Mouse (Mus musculus) olfactory bulb, adult 2 months (tissue): ENCODE data around the gene Cfap44. TPM values are rescaled to one million over a fixed set of nuclear protein-coding genes. Genes with fewer than 3 reads are reported as not detected.

Experiments
- H3K27ac ChIP-seq: fragments of 200-500 bp; 2 replicates; pipeline ENCODE4 v1.5.1; 2012; ENCODE audit warnings: low read depth, low read length; ENCODE audit not compliant: insufficient read depth
- H3K4me1 ChIP-seq: fragments of 200-500 bp; 2 replicates; pipeline ENCODE4 v1.6.1; 2012; ENCODE audit warnings: low read length; ENCODE audit not compliant: control insufficient read depth, insufficient read depth
- H3K4me3 ChIP-seq: fragments of 200-500 bp; 2 replicates; pipeline ENCODE4 v1.5.1; 2012; ENCODE audit warnings: mild to moderate bottlenecking, low read depth, low read length, moderate library complexity; ENCODE audit not compliant: insufficient read depth
- CTCF ChIP-seq: fragments of 200-500 bp; IDR thresholded peaks from 2 replicates; pipeline ENCODE4 v1.5.1; 2012; ENCODE audit warnings: low read depth, mild to moderate bottlenecking, low read length, moderate library complexity; ENCODE audit not compliant: insufficient read depth
- POLR2A ChIP-seq: fragments of 200-500 bp; IDR thresholded peaks from 2 replicates; pipeline ENCODE4 v1.6.1; 2012; ENCODE audit warnings: mild to moderate bottlenecking, low read depth, low read length, moderate library complexity; ENCODE audit not compliant: insufficient read depth
- WGBS: fragments of 180-500 bp; shearing (Covaris S2); methylation state at CpG from one replicate; pipeline ENCODE4 v1.1.7; 2018; 5-methylcytosine and 5-hydroxymethylcytosine counted together
- polyA plus RNA-seq: library from polyadenylated mRNA; stranded (reverse); fragments of >200 nt; gene quantifications from 2 replicates; pipeline ENCODE4 v1.2.4, GENCODE M21; 2012; ENCODE audit warnings: low replicate concordance; ENCODE audit not compliant: missing spikeins, insufficient read depth, insufficient read length

The Cfap44 gene
- polyA plus RNA-seq, 1 experiment, result not detected

DNA sequence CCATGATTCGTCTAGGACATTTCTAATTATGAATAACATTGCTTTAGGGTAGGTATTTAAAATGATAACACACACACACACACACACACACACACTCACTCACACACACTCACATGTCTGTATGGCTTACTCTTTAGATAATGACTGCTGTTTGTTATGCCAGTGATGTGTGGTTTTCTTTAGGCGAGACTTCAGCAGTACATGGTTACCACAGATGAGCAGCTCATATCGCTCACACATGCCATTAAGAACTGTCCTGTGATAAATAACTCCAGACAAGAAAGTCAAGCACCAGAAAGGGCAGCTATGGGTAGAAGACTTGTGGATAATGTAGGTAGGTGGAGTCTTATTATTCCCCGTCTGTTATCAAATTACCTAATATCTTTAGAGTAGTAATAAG, 19.1 kb upstream of the Cfap44 start:
- H3K4me3 ChIP-seq, result no peak overlapping the region
- H3K27ac ChIP-seq, result no peak overlapping the region
- H3K4me1 ChIP-seq, result no peaks in the 10 kb centered on the region; the same call in 1 of the 2 replicates
- 94% methylated on average over 4 of the region's 4 CpGs for WGBS
- TF ChIP-seq CTCF (no peak), POLR2A (no peak)

GRCm38 (mm10) chr16:44380006-44380405, 14.6 kb upstream of the Cfap44 start:
- WGBS, result 64% methylated on average over 4 of the region's 4 CpGs

DNA sequence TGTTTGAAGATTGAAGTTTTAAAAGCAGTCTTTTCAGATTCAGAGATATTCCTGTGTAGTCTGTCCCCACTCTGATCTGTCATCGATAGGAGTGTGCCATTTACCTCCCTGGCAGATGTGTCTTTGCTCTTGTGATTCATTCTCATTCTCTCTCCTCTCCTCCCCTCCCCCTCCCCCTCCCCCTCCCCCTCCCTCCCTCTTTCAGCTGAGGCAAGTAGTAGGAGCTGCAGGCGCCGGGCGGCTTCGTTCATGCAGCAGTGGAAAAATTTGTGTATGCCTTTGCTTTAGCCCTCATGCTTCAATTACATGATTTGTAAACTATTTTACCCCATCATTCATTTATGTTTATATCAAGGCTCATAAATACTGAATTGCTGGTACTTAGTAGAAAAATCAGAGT, 13.0 kb upstream of the Cfap44 start:
- H3K4me3 ChIP-seq, result no peak overlapping the region
- TF ChIP-seq POLR2A (no peak), CTCF (no peak)
- 17% methylated on average over 5 of the region's 5 CpGs for whole genome bisulfite sequencing

More at GRCm38 (mm10) chr16:44380006-44380405, 14.6 kb upstream of the Cfap44 start:
- TF ChIP-seq POLR2A (no peak), CTCF (no peak)
- Histone ChIP-seq H3K4me1 (no peaks in the 10 kb centered on the region; the same call in 1 of the 2 replicates), H3K4me3 (no peak overlapping the region), H3K27ac (no peak overlapping the region)

DNA sequence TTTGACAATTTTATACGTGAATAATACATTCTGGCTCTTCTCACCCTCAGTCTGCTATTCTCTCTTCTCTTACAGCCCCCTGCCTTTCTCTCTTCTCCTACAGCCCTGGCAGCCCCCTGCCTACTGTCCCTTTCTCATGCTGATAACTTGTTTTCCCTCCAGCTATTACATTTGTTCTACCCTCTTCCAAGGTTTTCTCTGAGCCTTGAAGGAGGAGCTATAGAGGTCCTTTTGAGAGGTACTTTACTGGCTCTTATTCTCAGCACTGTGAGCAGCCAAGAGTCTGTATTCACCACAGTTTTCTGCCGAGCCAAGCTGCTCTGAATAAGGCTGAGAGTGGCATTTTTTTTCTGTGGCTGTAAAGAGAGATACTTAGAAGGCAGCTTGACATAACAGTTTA, 11.0 kb upstream of the Cfap44 start:
- 33% methylated on average over 2 of the region's 2 CpGs for WGBS
- Histone ChIP-seq H3K4me1 (no peaks in the 10 kb centered on the region; the same call in 1 of the 2 replicates), H3K4me3 (no peak overlapping the region), H3K27ac (no peak overlapping the region)
- TF ChIP-seq POLR2A (no peak), CTCF (no peak)

More for the DNA sequence above, 13.0 kb upstream of the Cfap44 start:
- Histone ChIP-seq H3K27ac (no peak overlapping the region), H3K4me1 (no peaks in the 10 kb centered on the region; the same call in 1 of the 2 replicates)

DNA sequence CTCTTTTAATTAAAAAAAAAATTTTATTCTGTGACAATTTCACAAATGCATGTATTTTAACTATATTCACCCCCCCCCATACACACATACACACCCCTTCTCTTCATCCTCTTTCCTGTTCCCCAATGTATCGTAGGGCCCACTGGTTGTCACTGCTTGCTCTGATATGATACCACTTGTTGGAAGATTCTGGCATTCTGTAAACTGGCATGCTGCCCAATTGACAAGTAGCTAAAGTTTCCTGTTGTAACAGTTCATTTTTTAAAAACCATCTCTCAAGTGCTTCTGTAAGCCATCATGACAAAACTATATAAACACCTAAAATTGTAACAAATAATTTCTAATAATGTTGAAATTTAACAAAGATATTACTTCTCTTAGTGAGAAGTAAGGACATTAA, 10.3 kb upstream of the Cfap44 start:
- TF ChIP-seq CTCF (no peak), POLR2A (no peak)
- no peak overlapping the region for H3K27ac ChIP-seq
- WGBS, result 90% methylated on average over 1 of the region's 1 CpGs

GRCm38 (mm10) chr16:44391877-44392548, 2.6 kb upstream of the Cfap44 start:
- H3K27ac ChIP-seq, result no peak overlapping the region
- TF ChIP-seq CTCF, result peak; percentile 52; the same call in 1 of the 2 replicates
- no peak for TF ChIP-seq POLR2A
- 17% methylated on average over 9 of the region's 9 CpGs for WGBS

More for the DNA sequence above, 10.3 kb upstream of the Cfap44 start:
- H3K4me1 ChIP-seq, result no peaks in the 10 kb centered on the region; the same call in 1 of the 2 replicates
- no peak overlapping the region for H3K4me3 ChIP-seq

GRCm38 (mm10) chr16:44404933-44405332, 10.3 kb downstream of the Cfap44 start:
- no peak overlapping the region for H3K27ac ChIP-seq
- H3K4me1 ChIP-seq, result no peaks in the 10 kb centered on the region
- H3K4me3 ChIP-seq, result no peak overlapping the region
- 96% methylated on average over 5 of the region's 5 CpGs for WGBS
- TF ChIP-seq POLR2A (no peak), CTCF (no peak)

More at GRCm38 (mm10) chr16:44391877-44392548, 2.6 kb upstream of the Cfap44 start:
- Histone ChIP-seq H3K4me1 (peaks cover 7% of the 10 kb centered on the region), H3K4me3 (no peak overlapping the region)

- WGBS, result 93% methylated on average over 5 of the region's 5 CpGs
These were observed 12.6 kb downstream of the Cfap44 start for GRCm38 (mm10) chr16:44407211-44407610.

DNA sequence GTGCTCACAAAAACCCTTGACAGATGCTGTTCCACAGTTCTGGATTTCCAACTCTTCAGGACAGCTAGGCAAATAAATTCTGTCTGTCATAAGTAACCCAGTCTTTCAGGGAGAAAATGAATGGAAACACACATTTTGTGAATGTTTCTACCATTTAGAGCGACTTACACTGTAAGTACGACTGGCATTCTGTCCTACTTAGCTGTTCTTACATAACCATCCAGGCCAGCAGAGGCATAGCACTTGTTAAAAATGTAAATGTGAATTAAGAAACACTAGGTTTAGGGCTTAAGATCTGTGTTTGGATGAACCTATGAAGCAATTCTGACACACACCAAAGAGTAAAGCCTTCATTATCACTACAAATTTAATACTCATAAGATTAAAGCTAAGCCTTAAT, 13.7 kb downstream of the Cfap44 start:
- Histone ChIP-seq H3K4me1 (no peaks in the 10 kb centered on the region), H3K4me3 (no peak overlapping the region), H3K27ac (no peak overlapping the region)
- no peak for TF ChIP-seq CTCF
- no peak for TF ChIP-seq POLR2A
- 85% methylated on average over 2 of the region's 2 CpGs for WGBS

More at GRCm38 (mm10) chr16:44407211-44407610, 12.6 kb downstream of the Cfap44 start:
- TF ChIP-seq POLR2A, result no peak
- no peak for TF ChIP-seq CTCF
- Histone ChIP-seq H3K27ac (no peak overlapping the region), H3K4me1 (no peaks in the 10 kb centered on the region), H3K4me3 (no peak overlapping the region)
